Comparison of ENCODE assay signal across 20 mouse cellular contexts in the genomic region with DNA sequence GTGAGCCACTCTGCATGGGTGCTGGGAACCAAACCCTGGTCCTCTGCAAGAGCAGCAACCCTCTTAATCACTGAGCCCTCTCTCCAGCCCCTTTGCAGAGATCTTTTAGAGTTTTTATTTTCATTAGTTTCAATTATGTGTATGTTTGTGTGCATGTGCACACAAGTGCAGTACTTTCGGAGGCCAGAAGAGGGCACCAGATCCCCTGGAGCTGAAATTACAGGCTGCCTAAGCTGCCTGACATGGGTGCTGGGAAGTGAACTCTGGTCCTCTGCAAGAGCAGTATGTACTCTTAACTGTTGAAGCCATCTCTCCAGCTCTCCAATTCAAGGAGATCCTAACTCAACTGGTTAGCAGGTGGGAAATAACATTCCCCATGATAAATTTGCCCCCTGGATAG. TPM values are rescaled to one million over a fixed set of nuclear protein-coding genes. Genes with fewer than 3 reads are reported as not detected.
DNase-seq lines count a peak whose midpoint lies in the region; ATAC-seq and TF ChIP-seq lines count a peak whose summit lies in the region.
"Had no signal": no experiment of that assay in that cellular context is flagged by ENCODE, and none has a peak within 500 bp of the region (broad histone marks: within the 10 kb centered on the region; RNA-seq: fewer than 3 reads in every experiment).

No protein-coding gene starts in this region.

- no peak for TF ChIP-seq EP300 in heart, adult 2 months (IDR thresholded peaks at IDR 0.05; ENCODE audit: insufficient read depth, low read depth, low read length)
- no peak for TF ChIP-seq EP300 in ES-Bruce4 (IDR thresholded peaks at IDR 0.05; ENCODE audit: insufficient read depth, low read depth, low read length)
- no peak for TF ChIP-seq EP300 in liver, embryonic 14.5 days (IDR thresholded peaks at IDR 0.05; ENCODE audit: low read depth)

- peak; percentile 30 for TF ChIP-seq CTCF in heart, adult 2 months (IDR thresholded peaks at IDR 0.05)
- TF ChIP-seq CTCF in lung, adult 2 months (IDR thresholded peaks at IDR 0.05; ENCODE audit: insufficient read depth, low read length): 0 out of 2 replicates have a peak, but pooled peaks have one; percentile 5
- TF ChIP-seq CTCF in ES-Bruce4 (IDR thresholded peaks at IDR 0.05; ENCODE audit: low read depth, low read length): peak; percentile 62
- TF ChIP-seq CTCF in liver, embryonic 14.5 days (IDR thresholded peaks at IDR 0.05; ENCODE audit: low read depth): peak; percentile 64

- no peaks in the 10 kb centered on the region for H3K36me3 ChIP-seq in heart, adult 2 months (ENCODE audit: control insufficient read depth, insufficient read depth, low read length)
- H3K36me3 ChIP-seq in ES-Bruce4 (ENCODE audit: control insufficient read depth, insufficient read depth, low read length, poor library complexity, severe bottlenecking): no peaks in the 10 kb centered on the region
- no peaks in the 10 kb centered on the region for H3K36me3 ChIP-seq in liver, embryonic 14.5 days (replicated peaks; ENCODE audit: control insufficient read depth, insufficient read depth, low read depth)
- H3K36me3 ChIP-seq: embryonic facial prominence, embryonic 15.5 days; hindbrain, embryonic 12.5 days; stomach, embryonic 15.5 days had no signal

- H3K4me2 ChIP-seq in liver, embryonic 14.5 days (ENCODE audit: low read depth): no peak overlapping the region
- H3K4me2 ChIP-seq: embryonic facial prominence, embryonic 15.5 days; forebrain, embryonic 13.5 days; hindbrain, embryonic 12.5 days; limb, embryonic 13.5 days; midbrain, embryonic 11.5 days; stomach, embryonic 15.5 days had no signal

- WGBS in heart, adult 2 months: 94% methylated on average over 1 of the region's 1 CpGs
- WGBS in lung, adult 2 months: 86% methylated on average over 1 of the region's 1 CpGs
- WGBS in liver, embryonic 14.5 days (ENCODE audit: insufficient replicate concordance): 71% methylated on average over 1 of the region's 1 CpGs

- no peak overlapping the region for H3K4me3 ChIP-seq in heart, adult 2 months
- no peak overlapping the region for H3K4me3 ChIP-seq in lung, adult 2 months (replicated peaks; ENCODE audit: extremely low read depth, low read depth, low read length)
- no peak overlapping the region for H3K4me3 ChIP-seq in ES-Bruce4 (ENCODE audit: low read depth, low read length)
- no peak overlapping the region for H3K4me3 ChIP-seq in liver, embryonic 14.5 days (ENCODE audit: insufficient read depth in 1 of 2, low read depth in 2 of 2, low read length in 2 of 2)
- H3K4me3 ChIP-seq: embryonic facial prominence, embryonic 15.5 days; forebrain, embryonic 13.5 days; hindbrain, embryonic 12.5 days; limb, embryonic 13.5 days; myocyte; stomach, embryonic 15.5 days had no signal

- DNase-seq in heart, adult 2 months: no peak
- no peak for DNase-seq in heart, postnatal 14 days
- DNase-seq in lung, adult 2 months: no peak
- DNase-seq in lung, postnatal 4 days: no peak
- DNase-seq in liver, embryonic 14.5 days (ENCODE audit: low read depth in 3 of 3, low spot score in 3 of 3): no peak
- DNase-seq in Muller cell, postnatal 12 days (ENCODE audit: inconsistent ontology term): no peak
- DNase-seq in gastrocnemius, postnatal 14 days: no peak
- DNase-seq: adrenal gland, postnatal 10 days; cerebellum, adult 9-10 months; heart, adult 11 months; lung, postnatal 14 days; thymus, postnatal 36 days had no signal

- intact Hi-C loops in heart, adult 2 months (cut with DNase I): no loop called here
- intact Hi-C loops in heart, postnatal 14 days (cut with DNase I): no loop called here
- intact Hi-C loops in gastrocnemius, postnatal 14 days (cut with DNase I; ENCODE audit: low total_unique reads): no loop called here

- peaks cover 11% of the 10 kb centered on the region for H3K27me3 ChIP-seq in heart, adult 2 months (ENCODE audit: control insufficient read depth, insufficient read depth, low read length)
- H3K27me3 ChIP-seq in ES-Bruce4 (ENCODE audit: control insufficient read depth, insufficient read depth, low read length, poor library complexity, severe bottlenecking): no peaks in the 10 kb centered on the region
- H3K27me3 ChIP-seq in liver, embryonic 14.5 days (ENCODE audit: control insufficient read depth, insufficient read depth, low read length): peaks cover 25% of the 10 kb centered on the region

- no peak overlapping the region for H3K27ac ChIP-seq in heart, adult 2 months
- H3K27ac ChIP-seq in ES-Bruce4 (ENCODE audit: insufficient read depth, low read length): no peak overlapping the region
- H3K27ac ChIP-seq in liver, embryonic 14.5 days: no peak overlapping the region
- H3K27ac ChIP-seq: embryonic facial prominence, embryonic 15.5 days; forebrain, embryonic 13.5 days; hindbrain, embryonic 12.5 days; limb, embryonic 13.5 days; stomach, embryonic 15.5 days had no signal

- no peak for TF ChIP-seq POLR2A in heart, adult 2 months (IDR thresholded peaks at IDR 0.05; ENCODE audit: insufficient read depth, low read depth, low read length)
- TF ChIP-seq POLR2A in lung, adult 2 months (IDR thresholded peaks at IDR 0.05; ENCODE audit: borderline replicate concordance, extremely low read depth, low read depth, low read length): no peak
- no peak for TF ChIP-seq POLR2A in ES-Bruce4 (IDR thresholded peaks at IDR 0.05; ENCODE audit: insufficient read depth, low read length)

- ATAC-seq in liver, embryonic 14.5 days (ENCODE audit: insufficient read depth): no peak
- ATAC-seq: forebrain, embryonic 13.5 days had no signal

- no peaks in the 10 kb centered on the region for H3K4me1 ChIP-seq in heart, adult 2 months (ENCODE audit: control insufficient read depth, insufficient read depth, low read length)
- H3K4me1 ChIP-seq in lung, adult 2 months (ENCODE audit: control insufficient read depth, insufficient read depth, low read length): no peaks in the 10 kb centered on the region
- H3K4me1 ChIP-seq in ES-Bruce4 (ENCODE audit: control insufficient read depth, insufficient read depth, low read length): peaks cover 2% of the 10 kb centered on the region
- H3K4me1 ChIP-seq in liver, embryonic 14.5 days (replicated peaks; ENCODE audit: control insufficient read depth in 2 of 2, insufficient read depth in 2 of 2, low read length in 1 of 2): no peaks in the 10 kb centered on the region

- H3K79me2 ChIP-seq in heart, adult 2 months (replicated peaks; ENCODE audit: control insufficient read depth, insufficient read depth, low read length): no peaks in the 10 kb centered on the region

- no peaks in the 10 kb centered on the region for H3K9me3 ChIP-seq in ES-Bruce4 (replicated peaks; ENCODE audit: control insufficient read depth, insufficient read depth, low read length, poor library complexity, severe bottlenecking)
- 0 out of 2 replicates have a peak, but pooled peaks cover 2% of the 10 kb centered on the region for H3K9me3 ChIP-seq in liver, embryonic 14.5 days (ENCODE audit: control insufficient read depth, low read length)
- H3K9me3 ChIP-seq: embryonic facial prominence, embryonic 15.5 days; stomach, embryonic 15.5 days had no signal

- no peak overlapping the region for H3K9ac ChIP-seq in heart, adult 2 months (ENCODE audit: low read depth, low read length)
- no peak overlapping the region for H3K9ac ChIP-seq in ES-Bruce4 (ENCODE audit: low read depth, poor library complexity, severe bottlenecking)
- no peak overlapping the region for H3K9ac ChIP-seq in liver, embryonic 14.5 days (replicated peaks)
- H3K9ac ChIP-seq: embryonic facial prominence, embryonic 15.5 days; forebrain, embryonic 13.5 days; hindbrain, embryonic 12.5 days; limb, embryonic 13.5 days; stomach, embryonic 15.5 days had no signal

RNA-seq across cellular contexts. Expression of gene Map4k1, which starts 33.1 kb away (rescaled TPM):
- 1 to 10 TPM in 1 of 2 experiments, under 1 TPM in 1; 0.91 to 1.1 TPM for total RNA-seq in heart, adult 2 months (2021)
- 2.7 and 3.4 TPM in 2 replicates for polyA plus RNA-seq in heart, adult 2 months (2012; rRNA removed)
- 1 to 10 TPM in 1 of 2 experiments, under 1 TPM in 1; 0.96 to 2.4 TPM for total RNA-seq in heart, postnatal 14 days (2021)
- 16.7 and 17.0 TPM in 2 replicates for polyA plus RNA-seq in lung, adult 2 months (2012; rRNA removed)
- 33.2 and 36.3 TPM in 2 replicates for polyA plus RNA-seq in ES-Bruce4 (2011; ENCODE audit: insufficient read depth, insufficient read length, low read depth, missing spikeins)
- polyA plus RNA-seq in liver, embryonic 14.5 days (2012; rRNA removed): 16.7 and 17.3 TPM in 2 replicates
- polyA plus RNA-seq in liver, embryonic 14.5 days (2014; fragmentation: Nextera tagmentation; extraction: Ambion mirVana): 24.9 and 27.4 TPM in 2 replicates
- total RNA-seq in gastrocnemius, postnatal 14 days (2021): 1 to 10 TPM in 1 of 2 experiments, under 1 TPM in 1; 0.71 to 1.2 TPM

RNA-seq across cellular contexts. Expression of gene Eif3k, which starts 33.3 kb away (rescaled TPM):
- total RNA-seq in heart, adult 2 months (2021): 100 to 1,000 TPM; 156 to 177 TPM
- polyA plus RNA-seq in heart, adult 2 months (2012; rRNA removed): 221 and 283 TPM in 2 replicates
- 100 to 1,000 TPM; 157 to 159 TPM for total RNA-seq in heart, postnatal 14 days (2021)
- polyA plus RNA-seq in lung, adult 2 months (2012; rRNA removed): 175 and 234 TPM in 2 replicates
- polyA plus RNA-seq in ES-Bruce4 (2011; ENCODE audit: insufficient read depth, insufficient read length, low read depth, missing spikeins): 409 and 413 TPM in 2 replicates
- polyA plus RNA-seq in liver, embryonic 14.5 days (2012; rRNA removed): 281 and 283 TPM in 2 replicates
- 283 and 288 TPM in 2 replicates for polyA plus RNA-seq in liver, embryonic 14.5 days (2014; fragmentation: Nextera tagmentation; extraction: Ambion mirVana)
- 100 to 1,000 TPM; 142 to 147 TPM for total RNA-seq in gastrocnemius, postnatal 14 days (2021)

RNA-seq across cellular contexts. Expression of gene Actn4, which starts 52.8 kb away (rescaled TPM):
- total RNA-seq in heart, adult 2 months (2021): 10 to 100 TPM; 66.1 to 85.7 TPM
- polyA plus RNA-seq in heart, adult 2 months (2012; rRNA removed): 123 and 132 TPM in 2 replicates
- 100 to 1,000 TPM; 110 to 127 TPM for total RNA-seq in heart, postnatal 14 days (2021)
- polyA plus RNA-seq in lung, adult 2 months (2012; rRNA removed): 314 and 324 TPM in 2 replicates
- 318 and 324 TPM in 2 replicates for polyA plus RNA-seq in ES-Bruce4 (2011; ENCODE audit: insufficient read depth, insufficient read length, low read depth, missing spikeins)
- 80.4 and 86.2 TPM in 2 replicates for polyA plus RNA-seq in liver, embryonic 14.5 days (2012; rRNA removed)
- polyA plus RNA-seq in liver, embryonic 14.5 days (2014; fragmentation: Nextera tagmentation; extraction: Ambion mirVana): 94.5 and 105 TPM in 2 replicates
- total RNA-seq in gastrocnemius, postnatal 14 days (2021): 10 to 100 TPM; 68.1 to 85.9 TPM

Comparison
In these comparisons a context has a peak if more than half of its experiments do, and no peak if none do; other contexts are left out.
1. CTCF ChIP-seq: peak in every context shown above with its lines; median percentile 64 in liver, embryonic 14.5 days; 62 in ES-Bruce4; 30 in heart, adult 2 months; 5 in lung, adult 2 months.